Mouse (Mus musculus) kidney, postnatal 10 days (tissue): ENCODE data around the gene Eng.

Experiments
- DNase-seq: peaks from one replicate; pipeline ENCODE4 v3.0.0; 2021; ENCODE audit warnings: mixed read lengths

Eng gene

DNA sequence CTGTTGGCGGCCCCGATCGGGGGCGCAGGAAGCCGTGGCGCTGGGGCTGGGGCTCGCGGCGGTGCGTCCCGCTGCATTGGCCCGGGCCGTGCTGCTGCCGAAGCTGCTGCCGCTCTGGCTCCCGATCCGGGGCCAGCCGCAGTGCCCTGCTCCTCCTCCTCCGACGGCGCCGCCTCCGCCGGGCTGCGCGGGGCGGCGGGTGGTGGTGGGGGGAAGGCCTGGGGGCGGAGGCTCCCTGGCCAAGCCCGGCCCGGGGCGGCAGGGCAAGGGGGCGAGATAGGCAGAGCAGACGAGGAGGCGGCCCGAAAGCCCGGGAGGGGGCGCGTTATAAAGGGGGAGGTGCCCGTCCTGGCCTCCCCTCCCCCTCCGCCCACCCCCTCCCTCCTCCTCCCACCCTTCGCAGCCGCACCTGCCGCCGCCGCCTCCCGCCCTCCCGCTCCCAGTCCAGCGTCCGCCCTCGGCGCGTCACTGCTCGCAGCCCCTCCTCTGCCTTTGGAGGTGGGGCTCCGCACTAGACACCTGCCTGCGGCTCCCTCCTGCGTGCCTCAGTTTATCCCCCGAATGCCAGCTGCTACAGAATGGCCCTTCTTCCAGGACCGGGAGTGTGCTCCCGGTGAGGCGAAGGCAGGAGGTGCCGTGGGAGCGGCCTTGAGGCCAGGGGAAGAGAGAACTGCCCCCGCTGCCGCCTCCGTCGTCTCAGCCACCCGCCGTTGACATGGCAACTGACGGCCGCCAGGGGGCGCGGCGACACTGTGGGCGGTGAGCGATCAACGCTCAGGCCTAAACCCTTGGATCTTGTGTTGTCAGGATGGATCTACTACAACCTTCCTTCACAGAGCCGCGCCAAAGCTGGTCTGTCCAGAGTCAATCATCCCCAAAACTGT lies 66.8 kb downstream of the Eng start, which contains the start of gene Cdk9:
Gene Cdk9 (minus strand): TSS at position 143 of the 884 bp plus-strand sequence.
- DNase-seq: peak; percentile 95

DNA sequence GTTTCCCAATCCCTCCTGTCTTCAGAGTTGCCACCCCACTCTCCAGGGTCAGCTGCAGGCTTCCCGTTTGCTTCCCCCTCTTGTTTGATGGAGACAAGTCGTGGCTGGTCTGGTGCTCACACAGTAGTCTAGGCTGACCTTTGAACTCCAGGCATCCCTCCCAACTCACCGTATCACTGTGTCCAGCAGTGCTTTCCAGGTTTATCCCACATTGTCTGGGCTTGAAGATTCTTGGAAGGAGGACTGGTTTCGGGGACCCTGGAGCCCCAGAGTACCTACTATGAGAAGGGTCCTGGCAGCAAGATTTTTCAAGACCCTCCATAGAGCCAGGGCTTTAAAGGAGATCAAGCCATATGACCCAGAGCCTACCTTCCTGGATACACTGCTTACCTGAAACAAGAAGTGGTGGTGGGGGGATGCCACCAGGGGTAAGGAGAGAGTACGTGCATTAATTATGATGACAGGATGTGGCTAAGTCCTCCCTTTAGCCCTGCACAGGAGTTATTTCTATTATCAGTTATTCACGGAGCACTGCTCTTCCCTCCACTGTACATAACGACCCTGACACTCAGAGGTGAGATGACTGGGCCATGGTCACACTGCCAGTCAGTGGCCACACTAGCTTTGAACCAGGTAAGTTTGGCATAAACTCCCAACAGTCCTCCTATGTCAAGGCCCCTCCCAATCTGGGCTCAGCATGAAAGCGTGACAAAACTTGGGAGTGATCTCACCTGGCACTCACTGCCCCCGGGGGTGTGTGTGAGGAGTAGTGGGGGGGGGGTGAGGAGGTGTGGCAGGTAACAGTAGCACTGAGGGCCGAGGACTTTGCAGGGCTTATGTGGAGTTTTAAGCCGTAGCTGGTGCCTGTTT lies 68.0 kb downstream of the Eng start:
- DNase-seq: no peak

DNA sequence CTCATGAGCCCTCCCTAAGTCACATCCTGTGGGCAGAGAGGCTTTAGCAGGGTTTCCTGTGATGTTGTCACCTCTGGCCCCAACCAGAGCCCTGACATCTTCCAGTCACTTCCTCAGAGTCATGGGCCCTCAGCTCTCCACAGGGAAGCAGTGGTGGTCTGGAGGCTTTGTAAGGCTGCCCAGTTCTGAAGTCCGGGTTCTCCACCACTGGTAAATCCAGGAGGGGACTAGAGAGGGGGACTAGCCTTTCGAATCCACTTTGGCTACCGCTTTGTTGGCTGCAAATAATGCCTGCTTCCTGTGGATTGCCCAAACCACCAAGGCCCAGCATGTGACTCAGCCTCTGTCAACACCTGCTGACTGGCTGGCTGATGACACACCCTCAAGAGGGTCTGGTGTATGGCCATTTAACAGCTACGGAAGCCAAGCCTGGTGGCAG lies 68.6 kb downstream of the Eng start:
- DNase-seq: peak; percentile 51

DNA sequence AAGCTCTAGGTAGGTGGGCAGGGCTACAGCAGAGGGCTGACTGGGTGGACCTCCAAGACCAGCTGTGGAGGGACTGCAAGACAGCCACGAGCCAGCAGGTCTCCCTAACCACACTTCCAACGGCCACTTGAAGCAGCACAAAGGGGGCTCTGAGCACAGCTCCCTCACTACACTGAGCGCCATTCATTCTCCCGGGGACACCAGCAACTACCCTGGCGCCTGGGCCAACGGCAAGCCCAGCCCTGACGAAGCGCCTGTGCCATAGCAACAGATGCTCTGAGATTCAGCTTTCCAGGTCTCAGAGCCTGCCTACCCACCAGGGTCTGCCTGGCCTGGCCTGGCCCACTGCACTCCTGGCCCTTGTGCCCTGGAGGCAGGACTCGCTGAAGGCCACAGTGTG lies 72.4 kb downstream of the Eng start:
- no peak for DNase-seq

DNA sequence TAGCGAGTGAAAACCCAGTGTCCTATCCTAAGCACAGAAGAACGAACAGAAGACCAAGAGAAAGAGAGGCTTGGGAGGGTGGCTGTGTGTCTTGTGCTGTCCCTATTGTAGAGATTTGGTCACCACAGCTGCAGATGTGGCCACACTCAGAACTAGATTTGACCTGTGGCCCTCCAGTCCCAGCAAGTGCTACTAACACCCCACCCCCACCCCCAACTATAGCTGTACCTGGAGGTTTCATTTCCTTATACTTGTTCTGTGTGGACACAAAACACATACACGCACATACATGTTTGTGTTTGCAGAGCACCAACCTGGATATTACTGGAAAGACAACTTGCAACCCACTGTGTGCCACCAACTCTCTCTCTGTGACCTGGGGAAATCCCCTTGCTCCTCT lies 73.7 kb downstream of the Eng start:
- DNase-seq: no peak

DNA sequence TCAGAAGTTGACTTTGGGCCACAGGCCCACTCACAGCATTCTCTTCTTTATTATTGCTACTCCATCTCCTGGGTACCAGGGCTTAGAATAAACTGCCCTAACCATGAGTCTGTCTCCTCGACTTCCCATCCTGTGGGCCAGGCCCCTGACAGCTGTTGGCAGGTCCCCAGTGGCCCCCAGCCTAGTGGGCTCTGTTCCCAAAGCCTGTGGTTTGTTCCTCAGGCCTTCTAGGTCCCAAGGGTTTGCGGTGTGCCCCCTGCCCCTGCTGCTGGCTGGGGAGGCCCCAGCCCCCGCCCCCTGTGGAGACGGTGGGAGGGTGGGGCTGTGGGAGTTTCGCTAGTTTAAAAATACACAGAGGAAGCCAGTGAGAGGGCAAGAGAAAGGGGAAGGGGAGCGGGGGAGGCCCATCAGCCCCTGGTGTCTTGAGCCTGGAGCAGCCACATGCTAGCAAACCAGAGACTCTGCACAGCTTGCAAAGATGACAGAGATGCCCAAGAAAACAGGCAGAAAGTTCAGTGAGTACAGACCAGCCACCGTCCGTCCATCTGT lies 74.4 kb downstream of the Eng start, which contains the start of gene Sh2d3c:
Gene Sh2d3c (plus strand): TSS at position 375 of the 549 bp plus-strand sequence.
- peak; percentile 84 for DNase-seq

DNA sequence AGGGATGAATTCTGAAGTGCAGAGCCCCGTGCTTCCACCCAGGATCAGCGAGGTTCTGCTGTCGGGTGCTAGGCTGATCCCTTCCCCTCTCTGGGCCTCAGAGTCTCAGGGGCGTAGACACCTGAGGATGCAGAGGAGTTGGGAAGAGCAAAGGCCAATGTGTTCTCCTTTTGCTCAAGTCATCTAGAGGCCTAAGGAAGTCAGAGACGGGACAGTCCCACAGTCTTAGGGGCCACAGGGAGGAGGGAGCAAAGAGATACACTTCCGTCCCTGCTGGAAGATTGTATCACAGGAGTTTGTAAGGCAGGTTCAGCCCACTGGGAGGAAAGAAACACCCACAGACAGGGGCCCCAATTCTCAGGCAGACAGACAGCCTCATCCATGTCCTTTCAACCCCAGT lies 75.7 kb downstream of the Eng start:
- DNase-seq: no peak

DNA sequence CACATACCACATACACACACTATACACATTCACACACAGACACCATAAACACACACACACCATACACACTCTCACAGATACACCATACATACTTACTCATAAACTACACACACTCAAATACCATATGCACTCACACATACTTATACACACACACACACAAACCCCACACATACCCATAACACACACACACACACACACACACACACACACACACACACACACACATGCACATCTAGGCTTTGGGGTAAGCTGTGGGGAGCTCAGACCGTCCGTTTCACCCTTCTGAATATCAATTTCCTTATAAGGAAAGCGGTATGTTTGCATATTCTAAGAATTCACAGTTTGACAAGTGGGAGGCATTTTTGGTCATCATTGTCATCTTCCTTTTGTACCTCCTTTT lies 76.2 kb downstream of the Eng start:
- DNase-seq: no peak

DNA sequence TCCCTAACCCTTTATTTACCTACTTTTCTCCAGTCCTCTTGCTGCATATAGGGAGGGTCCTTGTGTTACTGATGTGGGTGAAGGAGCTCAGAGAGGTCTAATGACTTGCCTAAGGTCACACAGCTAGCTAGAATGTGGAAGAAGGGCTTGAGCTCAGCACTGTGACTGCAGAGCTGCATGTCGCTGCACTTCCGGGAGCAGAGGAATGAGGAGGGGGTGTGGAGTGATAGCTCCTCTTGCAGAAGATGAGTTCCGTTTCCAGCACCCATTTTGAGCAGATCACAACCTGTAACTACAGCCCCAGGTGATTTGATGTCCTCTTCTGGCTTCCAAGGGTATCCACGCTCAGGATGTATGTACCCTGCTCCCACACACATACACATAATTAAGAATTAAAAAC lies 77.8 kb downstream of the Eng start:
- no peak for DNase-seq

DNA sequence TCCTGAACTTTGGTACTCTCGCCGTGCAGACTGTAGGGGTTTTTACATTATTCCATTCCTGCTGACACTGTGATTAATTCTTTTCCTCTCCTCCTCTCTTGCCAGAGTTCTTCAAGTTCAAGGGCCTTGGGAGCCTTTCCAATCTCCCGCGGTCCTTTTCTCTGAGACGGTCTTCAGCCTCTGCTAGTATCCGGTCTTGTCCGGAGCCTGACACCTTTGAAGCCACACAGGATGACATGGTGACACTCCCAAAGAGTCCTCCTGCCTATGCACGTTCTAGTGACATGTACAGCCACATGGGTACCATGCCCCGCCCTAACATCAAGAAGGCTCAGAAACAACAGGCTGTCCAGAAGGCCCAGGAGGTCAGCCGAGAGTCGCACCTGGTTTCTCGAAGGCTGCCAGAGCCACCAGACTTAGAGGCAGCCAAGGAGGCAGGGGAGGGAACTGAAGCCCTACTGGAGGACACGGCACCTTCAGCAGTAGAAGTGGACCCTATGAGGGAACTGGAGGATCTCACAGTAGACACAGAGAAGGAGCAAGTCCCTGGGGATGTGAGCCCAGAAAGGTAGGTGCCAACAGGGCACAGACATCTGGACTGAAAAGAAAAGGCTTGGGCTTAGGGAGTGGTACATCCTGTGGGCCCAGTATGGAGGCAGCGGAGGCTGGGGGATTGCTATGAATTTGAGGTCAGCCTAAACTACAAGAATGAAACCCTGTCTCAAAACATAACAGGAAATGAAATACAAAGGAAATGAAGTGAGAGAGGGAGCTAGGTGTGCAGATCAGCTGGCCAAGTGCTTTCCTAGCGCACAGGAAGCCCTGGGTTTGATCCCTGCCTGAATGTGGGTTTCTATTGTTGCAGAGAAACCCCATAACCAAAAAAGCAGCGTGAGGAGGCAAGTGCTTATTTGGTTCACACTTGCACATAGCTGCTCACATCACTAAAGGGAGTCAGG lies 78.7 kb downstream of the Eng start:
- peak; percentile 78 for DNase-seq

DNA sequence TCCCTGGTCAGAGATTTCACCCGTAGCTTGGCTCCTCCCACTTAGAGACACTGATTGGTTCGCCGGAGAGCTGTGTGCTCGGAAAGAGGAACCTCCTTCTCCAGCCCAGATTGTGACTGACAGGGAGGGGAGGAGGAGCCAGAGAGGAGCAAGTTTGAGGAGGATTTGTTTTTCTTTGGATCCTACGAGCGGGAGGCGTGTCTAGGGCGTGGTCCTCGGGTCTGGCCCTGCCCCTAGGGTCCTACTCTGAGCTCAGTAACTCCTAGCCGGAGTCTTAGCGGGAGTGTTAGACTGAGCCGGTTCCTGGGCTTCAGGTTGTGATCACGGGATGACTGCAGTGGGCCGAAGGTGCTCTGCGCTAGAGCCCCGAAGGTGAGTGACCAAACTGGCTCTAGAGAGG lies 81.0 kb downstream of the Eng start:
- peak; percentile 97 for DNase-seq

DNA sequence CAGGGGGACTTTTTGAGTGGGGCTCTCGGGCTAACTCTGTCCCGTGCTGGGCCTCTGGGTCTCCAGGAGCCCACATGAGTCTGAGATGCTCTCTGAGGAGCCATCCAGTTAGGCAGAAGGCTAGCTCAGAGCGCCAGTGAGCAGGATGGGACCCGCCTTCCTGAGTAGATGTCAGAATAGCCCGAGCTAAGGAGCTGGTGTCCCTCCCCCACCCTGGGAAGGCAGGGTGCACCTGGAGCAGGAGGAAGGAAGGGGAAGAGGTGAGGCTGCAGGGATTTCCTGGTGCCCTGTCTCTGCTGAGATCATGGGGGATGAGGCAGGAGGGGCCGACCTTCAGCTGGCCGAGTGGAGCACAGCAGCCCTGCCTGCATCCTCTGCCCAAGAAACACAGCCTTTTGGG lies 82.1 kb downstream of the Eng start:
- DNase-seq: peak; percentile 86

DNA sequence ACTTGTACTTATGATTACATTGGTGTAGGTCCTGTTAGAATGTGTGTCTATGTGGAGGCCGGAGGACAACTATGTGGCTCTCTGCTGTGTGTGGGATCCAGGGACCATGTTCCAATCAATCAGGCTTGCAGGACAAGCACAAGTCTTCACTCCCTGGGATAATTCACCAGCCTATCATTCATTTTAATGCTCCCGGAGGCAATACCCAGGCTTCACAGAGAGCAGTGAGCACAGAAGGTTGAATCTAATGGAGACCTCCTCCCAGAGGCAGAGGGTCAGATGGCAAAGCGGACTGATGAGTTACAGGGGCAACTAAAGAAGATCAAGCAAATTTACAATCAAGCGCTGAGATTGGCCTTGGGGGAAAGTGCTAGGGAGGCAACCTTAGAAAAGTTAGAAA lies 83.2 kb downstream of the Eng start:
- DNase-seq: no peak

DNA sequence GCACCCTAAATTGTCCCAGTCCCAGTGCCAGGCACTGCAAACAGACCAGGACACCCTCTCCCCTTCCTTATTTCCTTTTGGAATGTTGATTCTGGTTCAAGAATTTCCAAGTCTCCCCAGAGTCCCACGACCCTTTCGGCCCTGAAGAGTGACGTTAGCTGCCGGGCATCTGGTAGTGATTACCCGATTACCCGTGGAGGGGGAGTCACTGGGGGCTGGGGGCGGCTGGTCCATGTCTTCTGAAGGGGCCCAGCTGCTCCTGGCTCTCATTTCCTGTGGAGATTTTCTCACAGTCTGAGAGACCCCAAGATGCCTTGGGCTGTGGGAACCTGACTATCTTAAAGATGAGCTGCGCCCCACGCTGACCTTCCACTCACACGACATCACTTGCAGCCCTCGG lies 84.5 kb downstream of the Eng start:
- DNase-seq: peak; percentile 82

DNA sequence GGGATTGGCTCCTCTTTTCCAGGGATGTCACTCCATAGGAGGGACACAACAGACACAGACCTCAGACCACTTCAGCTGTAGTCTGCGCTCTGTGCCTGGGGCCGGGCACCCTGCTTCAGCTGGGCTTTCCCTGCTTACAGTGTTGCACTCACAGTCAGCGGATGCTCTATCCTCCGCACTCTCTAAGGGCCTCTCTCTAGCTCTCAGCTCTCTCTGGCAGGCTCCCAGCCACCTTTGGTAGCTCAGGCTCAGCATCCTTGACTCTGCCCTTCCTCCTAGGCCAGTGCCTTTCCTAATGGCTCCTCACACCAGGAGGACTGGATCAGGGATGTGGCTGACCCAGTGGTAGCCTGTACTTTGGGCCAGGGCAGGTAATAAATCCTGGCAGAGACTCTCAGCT lies 85.5 kb downstream of the Eng start:
- DNase-seq: peak; percentile 58
